Mouse (Mus musculus): ENCODE measurements around the gene Ripor3. TPM values are rescaled to one million over a fixed set of nuclear protein-coding genes. Genes with fewer than 3 reads are reported as not detected.

Gene Ripor3
- total RNA-seq, 1 experiment: 0.98 TPM

- TF ChIP-seq ZNF384 (IDR thresholded peaks at IDR 0.05; ENCODE audit: low read depth, low read length): no peak
- TF ChIP-seq CHD2 (IDR thresholded peaks at IDR 0.05; ENCODE audit: low read depth, low read length): no peak
- no peak for TF ChIP-seq ZC3H11A (IDR thresholded peaks at IDR 0.05; ENCODE audit: borderline replicate concordance, low read depth, low read length)
- TF ChIP-seq MAFK (IDR thresholded peaks at IDR 0.05; ENCODE audit: insufficient read depth, low read depth, low read length): no peak
- no peak for TF ChIP-seq HCFC1 (IDR thresholded peaks at IDR 0.05; ENCODE audit: borderline replicate concordance, insufficient read depth, low read length)
- no peak overlapping the region for H3K27ac ChIP-seq (ENCODE audit: insufficient read depth, low read depth, low read length, poor library complexity, severe bottlenecking)
- no peak overlapping the region for H3K4me3 ChIP-seq (ENCODE audit: insufficient read depth in 1 of 2, low read depth in 1 of 2, low read length in 2 of 2, poor library complexity in 1 of 2, severe bottlenecking in 1 of 2)
- H3K4me1 ChIP-seq (ENCODE audit: control insufficient read depth in 2 of 2, insufficient read depth in 2 of 2, low read length in 2 of 2, poor library complexity in 1 of 2): peaks cover 0 to 4% of the 10 kb centered on the region in 2 experiments; a peak in 1 of 4 replicates
- H3K36me3 ChIP-seq (ENCODE audit: control insufficient read depth, insufficient read depth, low read length, poor library complexity, severe bottlenecking): no peaks in the 10 kb centered on the region
- no peak for DNase-seq (ENCODE audit: low read depth, low spot score)
- in situ Hi-C loops (cut with MboI; ENCODE audit: low sequenced_read_pairs in 2 of 2, unreplicated experiment in 2 of 2): no loop called here
- no peak overlapping the region for H3K9ac ChIP-seq (ENCODE audit: insufficient read depth, low read depth, low read length, poor library complexity, severe bottlenecking)
- H3K9me3 ChIP-seq (ENCODE audit: control insufficient read depth, insufficient read depth, low read depth, low read length): no peaks in the 10 kb centered on the region
Observed at GRCm38 (mm10) chr2:167995870-167996635, 14.4 kb downstream of the Ripor3 start.

- TF ChIP-seq ZNF384 (IDR thresholded peaks at IDR 0.05; ENCODE audit: low read depth, low read length) (no peak), MAFK (IDR thresholded peaks at IDR 0.05; ENCODE audit: insufficient read depth, low read depth, low read length) (no peak), HCFC1 (IDR thresholded peaks at IDR 0.05; ENCODE audit: borderline replicate concordance, insufficient read depth, low read length) (no peak), CHD2 (IDR thresholded peaks at IDR 0.05; ENCODE audit: low read depth, low read length) (no peak), ZC3H11A (IDR thresholded peaks at IDR 0.05; ENCODE audit: borderline replicate concordance, low read depth, low read length) (no peak)
- no peak overlapping the region for H3K4me3 ChIP-seq (ENCODE audit: insufficient read depth in 1 of 2, low read depth in 1 of 2, low read length in 2 of 2, poor library complexity in 1 of 2, severe bottlenecking in 1 of 2)
- H3K36me3 ChIP-seq (ENCODE audit: control insufficient read depth, insufficient read depth, low read length, poor library complexity, severe bottlenecking): no peaks in the 10 kb centered on the region
- in situ Hi-C loops (cut with MboI; ENCODE audit: low sequenced_read_pairs in 2 of 2, unreplicated experiment in 2 of 2): no loop called here
- DNase-seq (ENCODE audit: low read depth, low spot score): no peak
- no peak overlapping the region for H3K27ac ChIP-seq (ENCODE audit: insufficient read depth, low read depth, low read length, poor library complexity, severe bottlenecking)
- H3K9me3 ChIP-seq (ENCODE audit: control insufficient read depth, insufficient read depth, low read depth, low read length): no peaks in the 10 kb centered on the region
- peaks cover 0 to 6% of the 10 kb centered on the region in 2 experiments; a peak in 1 of 4 replicates for H3K4me1 ChIP-seq (ENCODE audit: control insufficient read depth in 2 of 2, insufficient read depth in 2 of 2, low read length in 2 of 2, poor library complexity in 1 of 2)
- H3K9ac ChIP-seq (ENCODE audit: insufficient read depth, low read depth, low read length, poor library complexity, severe bottlenecking): no peak overlapping the region
Observed at GRCm38 (mm10) chr2:167993260-167993659, 17.2 kb downstream of the Ripor3 start.

- Histone ChIP-seq H3K4me1 (ENCODE audit: control insufficient read depth in 2 of 2, insufficient read depth in 2 of 2, low read length in 2 of 2, poor library complexity in 1 of 2) (peaks cover 0 to 10% of the 10 kb centered on the region in 2 experiments; a peak in 1 of 4 replicates), H3K27ac (ENCODE audit: insufficient read depth, low read depth, low read length, poor library complexity, severe bottlenecking) (no peak overlapping the region), H3K9me3 (ENCODE audit: control insufficient read depth, insufficient read depth, low read depth, low read length) (no peaks in the 10 kb centered on the region), H3K36me3 (ENCODE audit: control insufficient read depth, insufficient read depth, low read length, poor library complexity, severe bottlenecking) (no peaks in the 10 kb centered on the region), H3K4me3 (ENCODE audit: insufficient read depth in 1 of 2, low read depth in 1 of 2, low read length in 2 of 2, poor library complexity in 1 of 2, severe bottlenecking in 1 of 2) (peak overlapping the region; percentile 55 to 60), H3K9ac (ENCODE audit: insufficient read depth, low read depth, low read length, poor library complexity, severe bottlenecking) (peak overlapping the region; percentile 51)
- no peak for TF ChIP-seq ZNF384 (IDR thresholded peaks at IDR 0.05; ENCODE audit: low read depth, low read length)
- DNase-seq (ENCODE audit: low read depth, low spot score): no peak
- in situ Hi-C loops (cut with MboI; ENCODE audit: low sequenced_read_pairs in 2 of 2, unreplicated experiment in 2 of 2): no loop called here
Observed at GRCm38 (mm10) chr2:167989310-167989709, 21.1 kb downstream of the Ripor3 start.

GRCm38 (mm10) chr2:167987640-167988039 lies 22.8 kb downstream of the Ripor3 start:
- no peak overlapping the region for H3K4me3 ChIP-seq (ENCODE audit: insufficient read depth in 1 of 2, low read depth in 1 of 2, low read length in 2 of 2, poor library complexity in 1 of 2, severe bottlenecking in 1 of 2)
- DNase-seq (ENCODE audit: low read depth, low spot score): no peak
- no peaks in the 10 kb centered on the region for H3K36me3 ChIP-seq (ENCODE audit: control insufficient read depth, insufficient read depth, low read length, poor library complexity, severe bottlenecking)
- TF ChIP-seq MAFK (IDR thresholded peaks at IDR 0.05; ENCODE audit: insufficient read depth, low read depth, low read length) (no peak), HCFC1 (IDR thresholded peaks at IDR 0.05; ENCODE audit: borderline replicate concordance, insufficient read depth, low read length) (no peak), ZC3H11A (IDR thresholded peaks at IDR 0.05; ENCODE audit: borderline replicate concordance, low read depth, low read length) (no peak), ZNF384 (IDR thresholded peaks at IDR 0.05; ENCODE audit: low read depth, low read length) (no peak), CHD2 (IDR thresholded peaks at IDR 0.05; ENCODE audit: low read depth, low read length) (no peak)
- no peaks in the 10 kb centered on the region for H3K9me3 ChIP-seq (ENCODE audit: control insufficient read depth, insufficient read depth, low read depth, low read length)
- H3K27ac ChIP-seq (ENCODE audit: insufficient read depth, low read depth, low read length, poor library complexity, severe bottlenecking): no peak overlapping the region
- in situ Hi-C loops (cut with MboI; ENCODE audit: low sequenced_read_pairs in 2 of 2, unreplicated experiment in 2 of 2): no loop called here
- H3K9ac ChIP-seq (ENCODE audit: insufficient read depth, low read depth, low read length, poor library complexity, severe bottlenecking): no peak overlapping the region
- H3K4me1 ChIP-seq (ENCODE audit: control insufficient read depth in 2 of 2, insufficient read depth in 2 of 2, low read length in 2 of 2, poor library complexity in 1 of 2): peaks cover 0 to 10% of the 10 kb centered on the region in 2 experiments; a peak in 1 of 4 replicates

Measured in ES-E14 (cell line).